Mouse (Mus musculus): ENCODE measurements around the gene Trp53i11. TPM values are rescaled to one million over a fixed set of nuclear protein-coding genes. Genes with fewer than 3 reads are reported as not detected.

Gene Trp53i11
- total and polyA plus RNA-seq, 3 experiments, result 0.36 to 32.1 (median 0.73) TPM

GRCm38 (mm10) chr2:93244090-93244443 is 56.7 kb downstream of the Trp53i11 start:
- peaks cover 98% of the 10 kb centered on the region for H3K27me3 ChIP-seq (replicated peaks)
- DNase-seq (ENCODE audit: extremely low read depth), result no peak
- no peaks in the 10 kb centered on the region for H3K9me3 ChIP-seq (replicated peaks; ENCODE audit: low read length)
- no peaks in the 10 kb centered on the region for H3K36me3 ChIP-seq (replicated peaks in 1 of 2; ENCODE audit: control insufficient read depth in 1 of 2, insufficient read depth in 1 of 2, low read length in 1 of 2)
- TF ChIP-seq JUND (conservative IDR thresholded peaks at IDR 0.05; ENCODE audit: low read depth, low read length) (no peak), MAX (IDR thresholded peaks at IDR 0.05; ENCODE audit: low read length) (no peak), UBTF (IDR thresholded peaks at IDR 0.05; ENCODE audit: low read depth, low read length) (no peak), POLR2AphosphoS2 (IDR thresholded peaks at IDR 0.05; ENCODE audit: low read depth, low read length) (no peak), KAT2A (IDR thresholded peaks at IDR 0.05; ENCODE audit: insufficient replicate concordance, low read length) (no peak), SIN3A (IDR thresholded peaks at IDR 0.05; ENCODE audit: low read length) (no peak), IRF4 (IDR thresholded peaks at IDR 0.05; ENCODE audit: low read depth, low read length) (no peak), CHD1 (IDR thresholded peaks at IDR 0.05; ENCODE audit: low read depth, low read length) (no peak)
- H3K9ac ChIP-seq (ENCODE audit: insufficient read depth, low read depth), result no peak overlapping the region
- peaks cover 0 to 4% of the 10 kb centered on the region in 2 experiments; a peak in 2 of 4 replicates for H3K4me1 ChIP-seq (ENCODE audit: control insufficient read depth in 1 of 2, insufficient read depth in 2 of 2)
- dilution Hi-C loops (cut with MboI; ENCODE audit: extremely low pct_ligation_motif_present, extremely low pct_unique_long_range_greater_than_20kb, low sequenced_read_pairs), result no loop called here
- no peak overlapping the region for H3K4me3 ChIP-seq (replicated peaks in 1 of 3; ENCODE audit: low read depth in 2 of 3, low read length in 2 of 3, poor library complexity in 1 of 3)
- H3K27ac ChIP-seq (ENCODE audit: insufficient read depth, low read depth), result no peak overlapping the region
- H3K4me2 ChIP-seq (ENCODE audit: insufficient read depth, low read depth, poor library complexity, severe bottlenecking), result no peak overlapping the region
- no peaks in the 10 kb centered on the region for H3K79me2 ChIP-seq (replicated peaks; ENCODE audit: control insufficient read depth, extremely low read depth, insufficient read depth, poor library complexity, severe bottlenecking)
- in situ Hi-C loops (cut with MboI; ENCODE audit: low pct_ligation_motif_present, low pct_unique_long_range_greater_than_20kb, low sequenced_read_pairs), result no loop called here

GRCm38 (mm10) chr2:93249058-93249457 is 61.7 kb downstream of the Trp53i11 start:
- in situ Hi-C loops (cut with MboI; ENCODE audit: low pct_ligation_motif_present, low pct_unique_long_range_greater_than_20kb, low sequenced_read_pairs), result no loop called here
- H3K27me3 ChIP-seq (replicated peaks), result peaks cover 95% of the 10 kb centered on the region
- TF ChIP-seq PAX5 (IDR thresholded peaks at IDR 0.05; ENCODE audit: low read length) (no peak), POLR2AphosphoS2 (IDR thresholded peaks at IDR 0.05; ENCODE audit: low read depth, low read length) (no peak), SIN3A (IDR thresholded peaks at IDR 0.05; ENCODE audit: low read length) (no peak), GABPA (IDR thresholded peaks at IDR 0.05; ENCODE audit: insufficient replicate concordance, low read depth, low read length) (no peak), USF2 (conservative IDR thresholded peaks at IDR 0.05; ENCODE audit: low read depth, low read length) (no peak), ZKSCAN1 (IDR thresholded peaks at IDR 0.05; ENCODE audit: borderline replicate concordance, low read depth, low read length) (no peak), CTCF (conservative IDR thresholded peaks at IDR 0.05 in 1 of 2, IDR thresholded peaks at IDR 0.05 in 1 of 2; ENCODE audit: low read depth in 2 of 2, low read length in 2 of 2) (no peak), MEF2A (IDR thresholded peaks at IDR 0.05; ENCODE audit: borderline replicate concordance, low read depth, low read length) (no peak), BHLHE40 (IDR thresholded peaks at IDR 0.05; ENCODE audit: low read depth, low read length) (no peak), TBP (conservative IDR thresholded peaks at IDR 0.05; ENCODE audit: low read depth, low read length) (no peak), JUN (IDR thresholded peaks at IDR 0.05; ENCODE audit: insufficient read depth, low read depth, low read length) (no peak), UBTF (IDR thresholded peaks at IDR 0.05; ENCODE audit: low read depth, low read length) (no peak), E2F4 (IDR thresholded peaks at IDR 0.05; ENCODE audit: insufficient replicate concordance, low read depth, low read length) (no peak), SMC3 (IDR thresholded peaks at IDR 0.05; ENCODE audit: low read depth, low read length) (no peak), MYC (IDR thresholded peaks at IDR 0.05; ENCODE audit: low read depth, low read length) (no peak), CHD1 (IDR thresholded peaks at IDR 0.05; ENCODE audit: low read depth, low read length) (no peak), JUND (conservative IDR thresholded peaks at IDR 0.05; ENCODE audit: low read depth, low read length) (no peak)

More at GRCm38 (mm10) chr2:93249058-93249457, 61.7 kb downstream of the Trp53i11 start:
- H3K9me3 ChIP-seq (replicated peaks; ENCODE audit: low read length), result peaks cover 2% of the 10 kb centered on the region
- H3K79me2 ChIP-seq (replicated peaks; ENCODE audit: control insufficient read depth, extremely low read depth, insufficient read depth, poor library complexity, severe bottlenecking), result no peaks in the 10 kb centered on the region
- no peak overlapping the region for H3K27ac ChIP-seq (ENCODE audit: insufficient read depth, low read depth)
- no peak overlapping the region for H3K4me2 ChIP-seq (ENCODE audit: insufficient read depth, low read depth, poor library complexity, severe bottlenecking)
- peak; percentile 17 for DNase-seq (ENCODE audit: extremely low read depth)
- peaks cover 0 to 8% of the 10 kb centered on the region in 2 experiments; a peak in 2 of 4 replicates for H3K4me1 ChIP-seq (ENCODE audit: control insufficient read depth in 1 of 2, insufficient read depth in 2 of 2)
- no peak overlapping the region for H3K9ac ChIP-seq (ENCODE audit: insufficient read depth, low read depth)
- dilution Hi-C loops (cut with MboI; ENCODE audit: extremely low pct_ligation_motif_present, extremely low pct_unique_long_range_greater_than_20kb, low sequenced_read_pairs), result no loop called here
- H3K4me3 ChIP-seq (replicated peaks in 1 of 3; ENCODE audit: low read depth in 2 of 3, low read length in 2 of 3, poor library complexity in 1 of 3), result no peak overlapping the region
- H3K36me3 ChIP-seq (replicated peaks in 1 of 2; ENCODE audit: control insufficient read depth in 1 of 2, insufficient read depth in 1 of 2, low read length in 1 of 2), result no peaks in the 10 kb centered on the region

Data from CH12.LX (cell line).